Mouse (Mus musculus): ENCODE results near the gene Stard13.

Stard13 gene

DNA sequence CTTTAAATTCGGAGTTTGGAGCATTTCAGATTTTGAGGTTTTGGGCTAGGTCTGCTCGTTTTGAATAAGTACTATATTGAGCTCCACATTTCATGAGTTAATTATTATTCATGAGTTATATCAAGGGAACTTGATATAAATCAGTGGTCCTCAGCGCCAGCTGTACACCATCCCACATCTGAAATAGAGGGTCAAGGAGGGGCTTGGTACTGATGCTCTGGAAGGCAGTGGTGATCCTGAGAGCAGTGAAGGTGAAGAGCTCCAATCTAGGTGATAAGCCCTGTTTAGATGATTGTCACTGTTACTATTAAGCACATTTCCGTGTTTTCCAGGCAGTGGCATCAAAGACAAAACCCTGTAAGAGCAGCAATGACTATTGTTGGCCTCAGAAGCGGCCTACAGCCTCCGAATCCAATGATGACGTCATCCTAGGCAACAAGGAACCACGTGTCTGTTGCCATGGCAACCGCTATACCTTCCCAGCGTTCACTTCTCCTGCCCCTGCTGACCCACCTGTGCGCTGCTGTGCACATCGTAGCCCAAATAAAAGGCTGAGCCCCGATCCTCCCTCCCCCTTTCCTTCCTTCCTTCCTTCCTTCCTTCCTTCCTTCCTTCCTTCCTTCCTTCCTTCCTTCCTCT lies 5.2 kb downstream of the Stard13 start:
- no peak for DNase-seq (ENCODE audit: low read depth)

DNA sequence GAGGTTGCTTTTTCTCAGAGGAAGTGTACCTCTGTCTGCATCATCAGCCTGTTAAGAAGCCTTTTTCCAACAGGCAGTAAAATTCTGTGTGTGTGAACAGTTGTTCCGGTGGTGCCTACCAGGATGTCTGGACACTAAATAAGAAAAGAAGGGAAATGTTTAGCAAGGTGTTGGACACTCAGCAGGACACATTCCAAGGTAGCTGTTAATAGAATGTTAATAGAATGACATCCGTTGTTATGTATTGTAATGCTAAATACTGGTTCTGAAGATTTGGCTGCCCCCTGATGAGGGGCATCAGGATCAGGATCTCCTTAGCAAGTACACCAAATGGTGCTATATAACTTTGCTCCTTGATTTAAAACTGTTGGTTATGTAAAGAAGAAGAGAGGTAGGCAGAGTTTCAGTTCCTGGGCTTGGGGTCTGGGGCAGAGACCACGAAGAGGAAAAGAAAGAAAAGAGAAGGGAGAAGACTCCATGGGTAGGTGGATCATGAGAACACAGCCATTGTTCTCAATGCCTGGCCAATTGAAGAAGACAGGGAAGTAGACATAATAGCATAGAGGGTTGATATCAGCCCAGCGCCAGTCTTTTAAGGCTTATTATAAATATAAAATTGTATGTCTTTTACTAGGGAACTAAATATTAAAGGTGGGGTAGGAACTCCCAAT lies 9.8 kb downstream of the Stard13 start:
- DNase-seq (ENCODE audit: low read depth): no peak

DNA sequence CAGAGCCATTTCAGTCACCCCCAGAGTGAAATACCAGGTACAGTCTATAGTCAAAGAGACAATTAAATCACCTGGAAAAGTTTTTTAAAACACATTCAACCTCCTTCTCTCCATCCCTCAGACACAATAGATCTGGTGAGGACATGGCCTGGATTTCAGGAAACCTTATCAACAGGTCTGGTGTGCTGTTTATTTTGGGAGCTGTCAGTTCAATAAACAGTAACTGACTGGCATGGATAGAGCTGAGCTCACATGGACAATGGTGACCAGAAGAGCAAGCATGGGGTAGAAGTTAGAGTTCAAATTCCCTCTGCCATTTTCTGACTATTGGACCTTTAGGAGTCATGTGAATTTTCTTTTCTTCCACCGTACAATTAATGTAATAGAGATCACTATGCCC lies 10.8 kb downstream of the Stard13 start:
- no peak for DNase-seq (ENCODE audit: low read depth)

DNA sequence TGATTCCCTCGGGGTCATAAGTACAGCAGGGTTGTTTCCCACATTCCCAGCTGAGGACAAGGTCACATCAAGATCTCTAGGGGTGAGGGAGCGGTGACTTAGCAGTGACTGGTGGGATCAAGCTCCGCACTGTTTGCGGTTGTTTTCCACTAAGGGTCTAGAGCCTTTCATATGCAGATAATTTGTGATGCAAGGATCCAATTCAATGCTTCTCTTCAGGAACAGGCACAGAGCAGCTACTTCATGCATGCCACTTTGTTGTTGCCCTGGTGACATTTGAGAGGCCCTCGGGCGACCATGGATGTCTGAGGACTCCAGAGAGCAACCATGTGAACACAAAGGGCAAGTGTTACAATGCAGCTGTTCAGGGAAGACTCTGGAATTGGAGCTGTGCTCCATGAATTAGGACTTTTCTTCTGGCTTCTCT lies 14.9 kb downstream of the Stard13 start:
- DNase-seq (ENCODE audit: low read depth): no peak

DNA sequence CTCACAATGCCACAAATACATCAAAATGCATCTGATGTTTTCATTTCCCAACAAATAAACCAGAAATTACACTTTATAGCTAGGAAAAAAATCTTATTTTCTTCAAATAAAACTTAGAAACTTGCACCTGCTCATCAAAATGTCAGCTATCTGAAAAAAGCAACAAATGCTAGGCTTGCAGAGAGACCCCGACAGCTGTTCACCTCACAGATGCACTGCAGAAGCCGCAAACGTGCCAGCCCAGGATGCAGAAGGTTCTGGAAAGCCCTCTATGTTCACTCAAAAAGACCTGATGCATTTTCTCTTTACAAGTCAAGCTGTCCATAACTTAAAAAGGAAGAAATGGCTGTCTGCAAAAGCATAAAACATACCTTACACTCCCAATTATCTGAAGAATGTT lies 20.5 kb downstream of the Stard13 start:
- no peak for DNase-seq (ENCODE audit: low read depth)

DNA sequence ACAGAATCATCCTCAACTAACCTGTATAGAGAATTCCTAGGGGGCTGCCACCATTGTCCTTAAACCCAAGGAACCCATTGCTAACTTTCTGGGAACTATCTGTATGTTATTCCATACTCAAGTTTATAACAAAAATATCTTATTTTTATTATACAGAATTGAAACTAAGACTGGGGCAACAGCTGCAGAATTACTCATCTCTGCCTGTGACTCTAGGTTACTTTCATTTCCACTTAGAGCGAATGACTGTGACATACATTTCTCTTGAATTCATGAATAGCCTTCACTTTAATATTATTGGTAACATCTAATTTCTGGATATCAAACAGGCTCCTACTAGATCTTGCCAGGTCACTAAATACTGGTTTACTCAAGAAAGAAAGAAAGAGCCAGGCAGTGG lies 22.8 kb downstream of the Stard13 start:
- no peak for DNase-seq (ENCODE audit: low read depth)

DNA sequence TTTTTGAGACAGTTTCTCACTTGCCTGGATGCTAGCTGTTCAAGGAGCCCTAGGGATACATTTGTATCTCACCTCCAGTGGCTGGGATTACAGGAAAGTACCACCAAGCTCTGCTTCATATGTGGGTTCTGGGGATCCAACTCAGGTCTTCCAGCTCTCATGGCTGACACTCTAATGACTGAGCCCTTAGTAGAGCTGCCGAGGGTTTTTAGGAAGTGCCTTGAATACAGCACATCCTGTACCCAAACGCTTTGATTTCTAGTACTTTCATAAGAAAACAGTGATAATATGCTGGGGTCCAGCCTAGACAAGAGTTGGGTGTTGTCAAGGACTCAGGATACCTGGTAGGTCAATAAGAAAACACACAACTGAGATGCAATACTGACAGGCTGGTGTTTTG lies 23.6 kb downstream of the Stard13 start:
- DNase-seq (ENCODE audit: low read depth): no peak

DNA sequence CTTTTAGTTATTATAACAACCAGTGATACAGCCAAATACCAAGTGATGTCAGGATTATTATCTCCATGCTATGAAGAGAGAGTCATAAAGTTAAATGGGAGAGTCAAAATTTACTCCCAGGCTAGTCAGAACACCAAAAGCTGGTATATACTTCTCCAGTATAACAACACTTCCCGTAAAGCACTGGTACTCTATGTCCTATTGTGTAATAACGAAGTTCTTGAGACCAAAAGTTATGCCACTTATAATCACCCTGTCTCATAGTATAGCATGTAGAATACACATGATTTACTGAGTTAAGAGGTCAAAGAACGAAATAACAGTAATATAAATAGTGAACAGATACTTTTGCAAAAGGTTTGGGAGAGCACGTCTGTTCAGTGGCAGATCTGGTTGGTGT lies 28.6 kb downstream of the Stard13 start:
- no peak for DNase-seq (ENCODE audit: low read depth)

DNA sequence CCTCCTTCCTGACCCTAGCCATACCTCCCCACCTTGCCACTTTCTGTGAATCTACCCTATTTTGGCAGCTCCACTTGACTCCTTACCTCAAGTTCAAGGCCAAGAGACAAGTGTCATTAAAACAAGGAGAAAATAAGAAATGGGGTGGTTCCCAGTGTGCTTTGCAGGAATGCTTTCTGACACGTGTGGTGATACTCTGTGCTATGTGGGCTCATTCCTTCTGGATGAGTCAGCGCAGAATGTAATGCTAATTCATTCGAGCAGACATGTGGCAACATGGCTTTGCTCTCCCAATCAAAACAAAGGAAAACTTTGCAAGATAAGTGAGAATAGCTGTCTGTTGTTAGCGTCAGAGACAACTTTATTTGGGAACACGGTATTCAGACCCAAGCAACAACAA lies 30.7 kb downstream of the Stard13 start:
- DNase-seq (ENCODE audit: low read depth): no peak

DNA sequence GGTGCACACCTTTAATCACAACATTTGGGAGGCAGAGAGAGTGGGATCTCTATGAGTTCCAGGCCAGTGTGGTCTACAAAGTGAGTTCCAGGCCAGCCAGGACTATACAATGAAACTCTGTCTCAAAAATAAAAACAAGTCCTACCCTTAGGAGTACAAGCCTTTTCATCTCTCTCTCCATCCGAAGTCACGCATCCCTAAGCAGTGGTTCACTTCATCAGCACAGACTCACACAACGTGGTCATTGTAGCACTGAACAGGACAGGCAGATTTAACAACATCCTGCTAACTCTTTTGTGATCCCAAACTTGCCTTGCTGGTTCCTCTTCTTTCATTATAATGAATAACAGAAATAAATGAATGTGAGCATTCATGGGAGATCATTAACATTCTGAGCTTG lies 32.4 kb downstream of the Stard13 start:
- DNase-seq (ENCODE audit: low read depth): no peak

DNA sequence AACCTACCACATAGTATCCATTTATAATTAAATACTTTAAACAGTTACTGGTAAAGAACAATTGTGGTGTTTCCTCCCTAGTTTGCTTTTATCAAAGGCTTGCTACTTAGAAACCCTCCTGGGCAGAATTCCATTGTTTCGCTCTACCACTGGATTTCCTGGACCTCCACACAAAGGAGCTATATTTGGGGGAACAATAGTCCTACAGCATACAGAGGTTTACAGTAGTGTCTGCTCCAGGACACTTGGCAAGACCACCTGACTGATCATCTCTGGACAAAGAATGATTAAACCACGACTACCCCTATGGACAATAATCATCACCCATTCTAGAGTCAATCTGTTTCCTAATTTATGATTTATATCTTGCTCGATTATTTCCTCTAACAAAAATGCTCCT lies 34.4 kb downstream of the Stard13 start:
- DNase-seq (ENCODE audit: low read depth): no peak

DNA sequence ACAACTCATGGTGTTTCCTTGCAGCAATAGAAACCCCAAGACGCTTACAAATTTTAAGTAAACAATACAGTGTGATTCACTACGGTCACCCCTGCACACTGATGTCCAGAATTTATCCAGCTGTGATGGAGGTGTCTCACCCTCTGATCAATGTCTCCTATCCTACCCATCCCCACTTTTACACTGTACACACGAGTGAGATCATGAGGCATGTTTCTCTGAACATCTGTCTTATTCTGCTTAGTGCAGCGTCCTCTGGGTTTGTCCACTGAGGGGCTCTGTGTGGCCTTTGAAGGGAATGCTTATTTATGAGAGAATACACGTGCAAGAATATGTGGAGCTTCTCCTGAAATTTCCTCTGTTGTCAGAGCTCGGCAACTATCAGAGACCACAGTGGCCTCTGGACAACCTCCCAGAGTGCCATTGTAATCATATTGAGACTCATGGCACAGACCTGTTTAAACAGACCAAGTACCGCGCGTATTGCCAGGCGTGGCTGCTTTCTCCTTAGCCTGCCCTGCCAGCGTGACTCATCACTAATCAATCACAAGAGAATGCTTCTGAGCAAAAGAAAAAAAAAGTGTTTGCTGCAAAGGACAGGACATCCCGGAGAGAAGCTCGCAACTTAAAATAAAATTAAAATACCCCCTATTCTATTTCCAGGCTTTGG lies 36.9 kb downstream of the Stard13 start:
- no peak for DNase-seq (ENCODE audit: low read depth)

DNA sequence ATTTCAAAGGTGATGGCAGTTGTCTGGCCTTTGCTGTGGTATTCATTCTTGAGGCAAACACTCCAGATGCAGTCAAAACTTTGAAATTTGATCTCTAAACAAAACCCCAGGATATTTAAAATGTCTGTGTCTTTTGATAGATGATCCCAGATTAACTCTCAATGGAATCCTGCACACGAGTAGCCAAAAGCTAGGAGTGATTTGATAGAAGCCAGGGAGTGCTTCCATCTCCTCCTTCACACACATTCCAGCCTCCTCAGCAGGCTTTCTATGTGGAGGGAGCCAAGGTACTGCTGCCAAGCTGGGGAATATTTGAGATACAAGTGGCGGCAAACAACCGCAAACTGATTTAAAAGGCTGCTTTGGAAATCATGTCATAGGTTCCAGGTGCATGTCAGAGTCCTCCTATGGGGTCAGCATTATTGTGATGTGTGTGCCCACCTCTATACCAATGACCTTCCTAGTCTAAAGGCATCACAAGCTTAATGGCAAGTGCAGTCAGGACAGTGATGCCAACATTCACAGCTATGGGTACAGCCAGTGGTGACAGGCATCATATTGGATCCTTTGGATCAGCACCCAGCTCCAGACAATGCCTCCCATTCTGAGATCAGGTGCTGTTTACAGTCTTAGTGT lies 39.6 kb downstream of the Stard13 start:
- no peak for DNase-seq (ENCODE audit: low read depth)

DNA sequence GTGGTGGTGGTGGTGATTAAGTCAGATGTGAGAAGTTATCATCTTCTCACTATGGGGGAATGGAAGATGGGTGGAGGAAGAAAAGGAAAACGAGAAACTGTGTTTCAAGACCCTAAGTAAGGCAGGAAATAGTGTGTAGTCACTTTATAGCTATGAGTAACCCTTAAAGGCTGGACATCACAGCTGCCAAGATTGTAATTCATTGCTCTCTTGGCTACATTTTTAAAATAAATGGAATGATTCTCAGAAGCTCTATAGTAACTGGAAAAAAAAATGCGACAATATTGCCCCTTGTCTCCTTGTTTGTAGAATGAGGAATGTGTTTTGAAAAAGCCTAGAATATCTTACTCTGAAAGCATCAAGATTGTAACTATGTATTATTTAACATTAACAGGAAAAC lies 41.4 kb downstream of the Stard13 start:
- DNase-seq (ENCODE audit: low read depth): no peak

DNA sequence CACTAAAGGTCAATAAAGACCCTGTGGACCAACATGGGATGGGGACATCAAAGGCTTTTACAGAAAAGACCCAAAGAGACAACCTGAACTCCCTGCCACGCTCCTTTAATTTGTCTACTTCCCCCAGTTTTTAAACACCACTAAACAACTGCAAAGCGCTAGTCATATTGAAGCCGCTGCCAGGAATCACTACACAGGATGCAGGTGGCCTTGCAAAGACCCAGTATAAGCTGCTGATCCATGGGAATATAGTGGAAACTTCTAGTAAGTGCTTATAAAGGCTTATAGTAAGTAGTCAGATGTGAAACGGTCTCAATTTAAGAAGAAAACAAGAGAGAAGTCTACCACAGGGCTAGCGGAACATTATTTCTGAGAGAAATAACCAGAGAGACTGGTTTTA lies 42.9 kb downstream of the Stard13 start:
- no peak for DNase-seq (ENCODE audit: low read depth)

DNA sequence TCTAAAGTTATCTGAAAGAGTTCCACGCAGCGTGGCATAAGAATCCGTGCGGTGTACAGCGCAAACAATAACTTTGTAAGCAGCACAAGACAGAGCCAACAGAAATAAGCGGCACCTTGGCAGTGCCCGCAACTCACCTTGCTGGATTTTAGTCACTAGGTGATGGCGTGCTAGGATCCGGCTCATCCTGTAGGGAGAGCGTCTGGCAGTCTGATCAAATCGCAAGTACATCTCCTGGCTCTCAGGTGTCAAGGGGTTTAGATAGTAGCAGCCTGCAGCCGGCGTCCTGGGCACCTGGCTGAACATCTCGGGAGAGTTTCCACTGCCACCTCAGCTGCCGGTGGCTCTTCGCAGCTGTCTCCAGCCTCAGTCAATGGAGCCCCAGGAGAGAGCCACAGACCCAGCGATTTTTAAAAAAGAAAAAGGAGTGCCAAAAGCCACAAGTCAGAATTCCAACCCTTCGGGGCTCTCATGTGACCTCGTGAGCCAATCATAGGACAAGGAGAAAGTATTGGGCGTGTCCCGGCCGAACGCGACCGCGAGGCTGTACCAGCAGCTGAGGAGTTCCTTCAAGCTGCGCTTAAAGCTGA lies 43.8 kb downstream of the Stard13 start:
- peak; percentile 8 for DNase-seq (ENCODE audit: low read depth)

DNA sequence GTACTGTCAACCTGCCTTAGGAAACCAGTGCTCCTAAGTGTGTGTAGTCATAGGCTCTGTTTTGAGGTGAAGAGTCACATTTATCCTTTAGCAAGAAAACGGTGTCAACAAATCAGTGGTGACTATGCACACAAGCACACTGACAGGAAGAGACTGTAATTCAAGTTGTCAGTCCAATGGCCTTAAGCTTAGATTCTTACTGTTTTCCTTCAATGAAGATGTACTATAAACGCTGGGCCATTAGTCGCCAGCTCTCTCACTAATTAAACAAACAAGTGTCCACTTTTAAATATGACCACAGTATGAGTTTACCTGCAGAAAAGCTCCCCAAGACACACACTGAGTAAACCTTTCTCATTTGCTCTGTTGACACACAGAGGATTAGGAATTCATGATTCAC lies 44.3 kb downstream of the Stard13 start:
- DNase-seq (ENCODE audit: low read depth): no peak

DNA sequence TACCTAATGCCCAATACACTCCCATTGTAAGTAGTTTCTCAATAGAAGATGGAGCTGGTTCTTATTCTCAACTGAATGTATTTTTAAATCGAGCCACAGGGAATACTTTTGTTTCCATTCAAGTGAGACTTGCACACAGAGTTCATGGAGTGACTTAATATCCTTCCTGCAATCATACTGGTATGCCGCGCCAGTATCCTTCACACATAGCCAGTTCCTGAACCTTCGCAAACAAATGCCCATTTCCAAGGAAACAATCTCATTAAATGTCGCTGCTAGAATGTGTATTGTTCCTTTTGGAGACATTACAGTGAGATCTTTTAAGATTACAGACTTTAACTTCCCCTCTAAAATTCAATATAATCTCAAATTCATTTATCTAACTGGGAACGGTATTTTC lies 45.0 kb downstream of the Stard13 start:
- no peak for DNase-seq (ENCODE audit: low read depth)

DNA sequence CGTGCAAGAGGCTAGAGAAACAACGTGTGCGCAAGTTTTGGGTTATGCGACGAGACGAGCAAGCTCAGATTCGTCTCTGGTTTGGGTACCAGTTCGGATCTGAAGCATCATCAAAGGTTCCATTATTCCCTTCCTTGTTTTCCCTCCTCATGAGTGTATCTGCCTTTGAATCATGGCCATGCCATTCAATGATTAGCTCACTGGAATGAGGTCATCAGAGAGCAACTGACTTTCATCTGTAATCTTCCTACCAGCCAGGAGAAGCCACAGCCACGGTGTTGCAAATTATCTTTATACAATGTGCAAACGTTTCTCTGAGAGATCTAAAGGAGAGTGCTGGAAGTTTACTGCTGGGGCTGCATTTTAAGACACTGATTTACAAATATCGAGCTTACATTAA lies 46.3 kb downstream of the Stard13 start:
- DNase-seq (ENCODE audit: low read depth): no peak

DNA sequence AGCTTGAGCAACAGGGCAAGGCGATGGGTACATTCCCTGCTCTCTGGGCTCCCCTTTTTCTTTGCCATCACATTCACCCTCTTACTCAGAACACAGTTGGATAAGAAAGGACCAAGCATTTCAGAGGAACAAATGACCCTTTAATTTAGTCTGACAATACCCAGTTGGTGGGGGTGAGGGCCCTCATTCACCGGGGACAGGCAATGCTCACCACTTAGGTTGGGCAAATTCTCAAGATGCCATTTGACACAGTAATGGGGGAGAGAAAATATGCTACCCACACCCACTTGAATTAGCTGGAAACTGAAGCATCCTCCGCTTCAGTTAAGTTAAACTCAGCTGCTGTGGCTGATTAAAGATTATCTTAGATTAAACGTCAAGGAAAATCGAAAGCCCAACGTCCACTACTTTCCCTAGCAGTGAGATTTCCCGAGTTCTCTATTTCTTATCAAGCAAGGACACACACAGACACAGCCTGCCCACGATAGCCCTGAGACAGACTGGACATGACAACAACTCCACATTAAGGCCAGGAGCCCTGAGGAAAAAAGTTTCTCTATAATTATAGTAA lies 48.3 kb downstream of the Stard13 start:
- no peak for DNase-seq (ENCODE audit: low read depth)

DNA sequence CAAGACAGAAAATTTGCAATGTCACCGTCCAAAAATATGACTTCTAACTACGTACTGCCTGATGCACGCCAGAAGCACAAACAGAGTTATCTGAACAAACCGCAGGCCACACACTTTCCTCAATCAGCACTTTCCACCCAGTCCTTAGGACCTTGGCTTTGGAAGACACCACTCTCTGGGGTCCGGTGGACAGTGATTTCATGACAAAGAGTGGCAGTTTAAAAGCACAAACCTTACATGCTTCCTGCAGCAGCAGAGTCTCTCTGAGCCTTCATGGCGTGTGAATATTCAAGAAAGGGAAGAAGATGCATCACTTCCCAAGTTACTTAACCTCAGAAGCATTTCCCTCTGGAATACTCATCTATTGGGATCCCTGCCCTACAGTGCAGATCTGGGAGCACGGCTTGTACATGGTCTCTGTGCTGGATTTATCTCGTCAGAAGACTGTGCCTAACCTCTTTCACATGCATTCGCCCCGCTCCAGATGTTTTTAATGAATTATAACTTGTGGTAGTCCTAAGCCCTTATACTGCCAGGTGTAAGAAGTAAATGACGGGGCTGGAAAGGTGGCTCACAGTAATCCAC lies 49.9 kb downstream of the Stard13 start:
- no peak for DNase-seq (ENCODE audit: low read depth)

DNA sequence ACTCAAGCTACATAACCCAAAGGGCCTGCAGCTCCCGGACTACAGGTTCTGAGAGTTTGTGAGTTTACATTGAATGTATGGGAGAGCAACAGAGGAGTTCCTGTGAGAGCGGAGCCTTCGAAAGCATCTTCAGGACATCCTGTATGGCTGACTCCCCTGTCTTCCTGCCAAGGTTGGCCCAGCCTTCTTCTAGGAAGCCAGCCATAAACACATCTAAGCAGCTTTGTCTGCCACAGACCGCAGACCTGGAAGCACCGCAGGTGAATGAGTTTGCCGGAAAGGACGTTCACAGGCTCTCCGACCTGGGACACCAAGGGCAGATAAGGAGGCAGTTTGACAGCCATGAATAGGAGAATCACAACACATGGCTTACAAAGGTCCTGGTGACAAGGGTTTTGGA lies 52.3 kb downstream of the Stard13 start:
- DNase-seq (ENCODE audit: low read depth): no peak

All from naive thymus-derived CD4-positive, alpha-beta T cell, adult 2 months (primary cell).